Mouse (Mus musculus) kidney, embryonic 16.5 days (tissue): ENCODE data around the gene Top2a. TPM values are rescaled to one million over a fixed set of nuclear protein-coding genes. Genes with fewer than 3 reads are reported as not detected.

Experiments
- ATAC-seq: fragments of 200-750 bp; cut with Nextera tagmentation; 2 replicates; pipeline ENCODE4 v1.8.0; 2017; ENCODE audit warnings: moderate TSS enrichment; ENCODE audit not compliant: low FRiP score, low TSS enrichment
- H3K27ac ChIP-seq: fragments of 300-500 bp; sonication (generic); 2 replicates; pipeline ENCODE4 v1.5.1; 2014; ENCODE audit warnings: low read length
- H3K27me3 ChIP-seq: fragments of 300-500 bp; sonication (generic); 2 replicates; pipeline ENCODE4 v1.6.1; 2014; ENCODE audit warnings: low read length, control low read depth, mixed read lengths; ENCODE audit not compliant: insufficient read depth
- H3K36me3 ChIP-seq: fragments of 300-500 bp; sonication (generic); 2 replicates; pipeline ENCODE4 v1.6.1; 2014; ENCODE audit warnings: low read length, control low read depth, mixed read lengths; ENCODE audit not compliant: insufficient read depth
- H3K4me1 ChIP-seq: fragments of 300-500 bp; sonication (generic); 2 replicates; pipeline ENCODE4 v1.6.1; 2014; ENCODE audit warnings: low read length, control low read depth, mixed read lengths; ENCODE audit not compliant: insufficient read depth
- H3K4me2 ChIP-seq: fragments of 300-500 bp; sonication (generic); replicated peaks from 2 replicates; pipeline ENCODE4 v1.6.1; 2014; ENCODE audit warnings: low read depth, low read length
- H3K4me3 ChIP-seq: fragments of 300-500 bp; sonication (generic); 2 replicates; pipeline ENCODE4 v1.5.1; 2014; ENCODE audit warnings: mild to moderate bottlenecking, low read length
- H3K9ac ChIP-seq: fragments of 300-500 bp; sonication (generic); replicated peaks from 2 replicates; pipeline ENCODE4 v1.6.1; 2014; ENCODE audit warnings: low read length
- H3K9me3 ChIP-seq: fragments of 300-500 bp; sonication (generic); 2 replicates; pipeline ENCODE4 v1.6.1; 2016; ENCODE audit warnings: low read length, control low read depth
- WGBS: fragments of 180-500 bp; shearing (Covaris S2); extraction: QIAGEN DNeasy Blood & Tissue Kit; methylation state at CpG from one replicate; pipeline ENCODE4 v1.1.7; 2014; 5-methylcytosine and 5-hydroxymethylcytosine counted together
- polyA plus RNA-seq: library from polyadenylated mRNA; unstranded; fragments of >200 nt; fragmentation: Nextera tagmentation; extraction: Ambion mirVana; gene quantifications from 2 replicates; pipeline ENCODE4 v1.2.1, GENCODE M21; 2015

Top2a gene
- polyA plus RNA-seq, 1 experiment from 2014 or later: 213 TPM

GRCm38 (mm10) chr11:99023094-99023493, 895 bp downstream of the Top2a start:
- no peak for ATAC-seq
- H3K27ac ChIP-seq: no peak overlapping the region
- no peaks in the 10 kb centered on the region for H3K27me3 ChIP-seq
- peak overlapping the region; percentile 69 for H3K4me3 ChIP-seq
- peaks cover 9% of the 10 kb centered on the region for H3K4me1 ChIP-seq
- H3K9ac ChIP-seq: peak overlapping the region; percentile 79
- 7% methylated on average over 4 of the region's 4 CpGs for WGBS
- peaks cover 30% of the 10 kb centered on the region for H3K36me3 ChIP-seq
- peak overlapping the region; percentile 52 for H3K4me2 ChIP-seq
- H3K9me3 ChIP-seq: no peaks in the 10 kb centered on the region

GRCm38 (mm10) chr11:99022384-99022933, 1.5 kb downstream of the Top2a start:
- H3K27ac ChIP-seq: no peak overlapping the region
- 73% methylated on average over 5 of the region's 5 CpGs for WGBS
- H3K27me3 ChIP-seq: no peaks in the 10 kb centered on the region
- H3K4me1 ChIP-seq: peaks cover 9% of the 10 kb centered on the region
- H3K9me3 ChIP-seq: no peaks in the 10 kb centered on the region
- H3K9ac ChIP-seq: peak overlapping the region; percentile 44; the same call in 1 of the 2 replicates
- H3K4me3 ChIP-seq: peak overlapping the region; percentile 69
- no peak for ATAC-seq
- peak overlapping the region; percentile 52 for H3K4me2 ChIP-seq
- H3K36me3 ChIP-seq: peaks cover 35% of the 10 kb centered on the region

GRCm38 (mm10) chr11:99019844-99020243, 4.1 kb downstream of the Top2a start:
- no peak for ATAC-seq
- Histone ChIP-seq H3K36me3 (peaks cover 53% of the 10 kb centered on the region), H3K9me3 (no peaks in the 10 kb centered on the region), H3K4me2 (no peak overlapping the region), H3K27ac (no peak overlapping the region), H3K9ac (no peak overlapping the region), H3K4me1 (peaks cover 9% of the 10 kb centered on the region), H3K27me3 (no peaks in the 10 kb centered on the region), H3K4me3 (no peak overlapping the region)
- 93% methylated on average over 6 of the region's 6 CpGs for WGBS

GRCm38 (mm10) chr11:99013856-99014255, 10.1 kb downstream of the Top2a start:
- Histone ChIP-seq H3K4me1 (no peaks in the 10 kb centered on the region), H3K4me3 (no peak overlapping the region), H3K36me3 (peaks cover 76% of the 10 kb centered on the region), H3K27ac (no peak overlapping the region), H3K9ac (no peak overlapping the region), H3K4me2 (no peak overlapping the region), H3K9me3 (no peaks in the 10 kb centered on the region), H3K27me3 (no peaks in the 10 kb centered on the region)
- no peak for ATAC-seq
- 82% methylated on average over 1 of the region's 1 CpGs for WGBS

GRCm38 (mm10) chr11:99010706-99011105, 13.3 kb downstream of the Top2a start:
- peaks cover 73% of the 10 kb centered on the region for H3K36me3 ChIP-seq
- H3K4me3 ChIP-seq: no peak overlapping the region
- WGBS: 93% methylated on average over 5 of the region's 5 CpGs
- no peak overlapping the region for H3K9ac ChIP-seq
- H3K27me3 ChIP-seq: no peaks in the 10 kb centered on the region
- ATAC-seq: no peak
- H3K4me1 ChIP-seq: no peaks in the 10 kb centered on the region
- H3K4me2 ChIP-seq: no peak overlapping the region
- no peaks in the 10 kb centered on the region for H3K9me3 ChIP-seq
- H3K27ac ChIP-seq: no peak overlapping the region

GRCm38 (mm10) chr11:99010124-99010523, 13.9 kb downstream of the Top2a start:
- no peaks in the 10 kb centered on the region for H3K9me3 ChIP-seq
- H3K36me3 ChIP-seq: peaks cover 74% of the 10 kb centered on the region
- no peaks in the 10 kb centered on the region for H3K4me1 ChIP-seq
- no peak overlapping the region for H3K9ac ChIP-seq
- no peak overlapping the region for H3K27ac ChIP-seq
- ATAC-seq: no peak
- no peak overlapping the region for H3K4me2 ChIP-seq
- H3K27me3 ChIP-seq: no peaks in the 10 kb centered on the region
- WGBS: 83% methylated on average over 4 of the region's 4 CpGs
- no peak overlapping the region for H3K4me3 ChIP-seq

- Histone ChIP-seq H3K9me3 (no peaks in the 10 kb centered on the region), H3K27me3 (no peaks in the 10 kb centered on the region), H3K9ac (no peak overlapping the region), H3K36me3 (peaks cover 70% of the 10 kb centered on the region), H3K4me3 (no peak overlapping the region), H3K27ac (no peak overlapping the region), H3K4me1 (no peaks in the 10 kb centered on the region), H3K4me2 (no peak overlapping the region)
- no peak for ATAC-seq
- 93% methylated on average over 9 of the region's 9 CpGs for WGBS
Observed at GRCm38 (mm10) chr11:99006788-99007187, 17.2 kb downstream of the Top2a start.

GRCm38 (mm10) chr11:98999243-98999642, 24.7 kb downstream of the Top2a start:
- no peak overlapping the region for H3K27ac ChIP-seq
- no peaks in the 10 kb centered on the region for H3K27me3 ChIP-seq
- no peaks in the 10 kb centered on the region for H3K4me1 ChIP-seq
- peaks cover 90% of the 10 kb centered on the region for H3K36me3 ChIP-seq
- ATAC-seq: no peak
- no peak overlapping the region for H3K4me2 ChIP-seq
- WGBS: 70% methylated on average over 11 of the region's 11 CpGs
- H3K9me3 ChIP-seq: no peaks in the 10 kb centered on the region
- no peak overlapping the region for H3K9ac ChIP-seq
- no peak overlapping the region for H3K4me3 ChIP-seq

GRCm38 (mm10) chr11:98998776-98999175, 25.2 kb downstream of the Top2a start:
- Histone ChIP-seq H3K27me3 (no peaks in the 10 kb centered on the region), H3K36me3 (peaks cover 90% of the 10 kb centered on the region), H3K9me3 (no peaks in the 10 kb centered on the region), H3K27ac (no peak overlapping the region), H3K4me3 (no peak overlapping the region), H3K4me2 (no peak overlapping the region), H3K9ac (no peak overlapping the region), H3K4me1 (no peaks in the 10 kb centered on the region)
- no peak for ATAC-seq

GRCm38 (mm10) chr11:98997659-98998058, 26.3 kb downstream of the Top2a start:
- 91% methylated on average over 4 of the region's 4 CpGs for WGBS
- Histone ChIP-seq H3K36me3 (peaks cover 92% of the 10 kb centered on the region), H3K4me2 (no peak overlapping the region), H3K27me3 (no peaks in the 10 kb centered on the region), H3K27ac (no peak overlapping the region), H3K9me3 (no peaks in the 10 kb centered on the region), H3K4me1 (no peaks in the 10 kb centered on the region), H3K4me3 (no peak overlapping the region), H3K9ac (no peak overlapping the region)
- no peak for ATAC-seq
